18 mouse cellular contexts compared by ENCODE assay signal in genomic region chr19:6504656-6505045, GRCm38 (mm10). TPM values are rescaled to one million over a fixed set of nuclear protein-coding genes. Genes with fewer than 3 reads are reported as not detected.
DNase-seq lines count a peak whose midpoint lies in the region; ATAC-seq and TF ChIP-seq lines count a peak whose summit lies in the region.
"Had no signal": no experiment of that assay in that cellular context is flagged by ENCODE, and none has a peak within 500 bp of the region (broad histone marks: within the 10 kb centered on the region; RNA-seq: fewer than 3 reads in every experiment).

No protein-coding gene starts in this region.

- TF ChIP-seq CTCF in lung, embryonic 14.5 days (IDR thresholded peaks at IDR 0.05; ENCODE audit: low read depth), result no peak

- H3K36me3 ChIP-seq in heart, embryonic 15.5 days, result no peaks in the 10 kb centered on the region
- no peaks in the 10 kb centered on the region for H3K36me3 ChIP-seq in lung, embryonic 14.5 days (ENCODE audit: insufficient read depth)
- peaks cover 26% of the 10 kb centered on the region for H3K36me3 ChIP-seq in midbrain, embryonic 15.5 days (replicated peaks)
- H3K36me3 ChIP-seq in neural tube, embryonic 15.5 days, result peaks cover 38% of the 10 kb centered on the region
- H3K36me3 ChIP-seq: embryonic facial prominence, embryonic 10.5 days; intestine, embryonic 15.5 days; limb, embryonic 15.5 days had no signal

- DNase-seq in heart, postnatal 4 days, result no peak
- peak; percentile 13 for DNase-seq in lung, embryonic 14.5 days
- no peak for DNase-seq in lung, postnatal 10 days
- no peak for DNase-seq in lung, adult 18-20 months
- DNase-seq: gastrocnemius, postnatal 25 days; heart, postnatal 14 days; lung, postnatal 36 days; thymus, postnatal 14 days had no signal

- peaks cover 12% of the 10 kb centered on the region for H3K4me1 ChIP-seq in heart, embryonic 15.5 days (replicated peaks)
- peaks cover 10% of the 10 kb centered on the region; the same call in 1 of the 2 replicates for H3K4me1 ChIP-seq in lung, embryonic 14.5 days (ENCODE audit: insufficient read depth)
- H3K4me1 ChIP-seq in midbrain, embryonic 15.5 days, result peaks cover 59% of the 10 kb centered on the region
- peaks cover 81% of the 10 kb centered on the region for H3K4me1 ChIP-seq in neural tube, embryonic 15.5 days

- H3K27ac ChIP-seq in heart, embryonic 15.5 days, result no peak overlapping the region
- H3K27ac ChIP-seq in lung, embryonic 14.5 days (ENCODE audit: low read depth), result no peak overlapping the region
- H3K27ac ChIP-seq in midbrain, embryonic 15.5 days, result peak overlapping the region; percentile 20
- peak overlapping the region; percentile 98 for H3K27ac ChIP-seq in neural tube, embryonic 15.5 days (replicated peaks)
- H3K27ac ChIP-seq: embryonic facial prominence, embryonic 10.5 days; intestine, embryonic 15.5 days; limb, embryonic 15.5 days; midbrain, embryonic 12.5 days had no signal

- peaks cover 93% of the 10 kb centered on the region for H3K27me3 ChIP-seq in heart, embryonic 15.5 days
- H3K27me3 ChIP-seq in lung, embryonic 14.5 days (ENCODE audit: insufficient read depth, low read length), result peaks cover 52% of the 10 kb centered on the region
- no peaks in the 10 kb centered on the region for H3K27me3 ChIP-seq in midbrain, embryonic 15.5 days (replicated peaks)
- H3K27me3 ChIP-seq in neural tube, embryonic 15.5 days (replicated peaks), result no peaks in the 10 kb centered on the region

- no peaks in the 10 kb centered on the region for H3K9me3 ChIP-seq in heart, embryonic 15.5 days (replicated peaks)
- no peaks in the 10 kb centered on the region for H3K9me3 ChIP-seq in lung, embryonic 14.5 days (ENCODE audit: low read depth, low read length)
- H3K9me3 ChIP-seq in midbrain, embryonic 15.5 days, result no peaks in the 10 kb centered on the region
- H3K9me3 ChIP-seq in neural tube, embryonic 15.5 days (replicated peaks), result no peaks in the 10 kb centered on the region
- H3K9me3 ChIP-seq: embryonic facial prominence, embryonic 10.5 days; intestine, embryonic 15.5 days; limb, embryonic 15.5 days; midbrain, embryonic 12.5 days had no signal

- H3K9ac ChIP-seq in heart, embryonic 15.5 days, result no peak overlapping the region
- H3K9ac ChIP-seq in lung, embryonic 14.5 days, result no peak overlapping the region
- H3K9ac ChIP-seq in midbrain, embryonic 15.5 days, result no peak overlapping the region; the same call in 1 of the 2 replicates
- H3K9ac ChIP-seq in neural tube, embryonic 15.5 days (replicated peaks), result peak overlapping the region; percentile 29
- H3K9ac ChIP-seq: intestine, embryonic 15.5 days; limb, embryonic 15.5 days; midbrain, embryonic 12.5 days had no signal

- no peak overlapping the region for H3K4me2 ChIP-seq in heart, embryonic 15.5 days
- H3K4me2 ChIP-seq in lung, embryonic 14.5 days, result no peak overlapping the region
- 0 out of 2 replicates have a peak overlapping the region, but pooled peaks have one; percentile 64 for H3K4me2 ChIP-seq in midbrain, embryonic 15.5 days
- peak overlapping the region; percentile 62 for H3K4me2 ChIP-seq in neural tube, embryonic 15.5 days
- H3K4me2 ChIP-seq: intestine, embryonic 15.5 days; limb, embryonic 15.5 days had no signal

- WGBS in heart, embryonic 15.5 days, result 75% methylated on average over 12 of the region's 12 CpGs
- 71% methylated on average over 12 of the region's 12 CpGs for WGBS in lung, embryonic 14.5 days
- 90% methylated on average over 12 of the region's 12 CpGs for WGBS in midbrain, embryonic 15.5 days
- WGBS in neural tube, embryonic 15.5 days, result 90% methylated on average over 12 of the region's 12 CpGs

- 0 out of 2 replicates have a peak, but pooled peaks have one; percentile 1 for ATAC-seq in heart, embryonic 15.5 days (replicated peaks; ENCODE audit: insufficient number of reproducible peaks, insufficient read depth, low FRiP score, low read depth)
- ATAC-seq in lung, embryonic 14.5 days (ENCODE audit: insufficient read depth), result no peak
- ATAC-seq in midbrain, embryonic 15.5 days (replicated peaks), result no peak
- ATAC-seq in neural tube, embryonic 15.5 days (ENCODE audit: low FRiP score), result no peak

- no peak overlapping the region for H3K4me3 ChIP-seq in heart, embryonic 15.5 days
- H3K4me3 ChIP-seq in lung, embryonic 14.5 days (ENCODE audit: low read depth, low read length), result no peak overlapping the region
- H3K4me3 ChIP-seq in midbrain, embryonic 15.5 days, result no peak overlapping the region
- peak overlapping the region; percentile 12; the same call in 1 of the 2 replicates for H3K4me3 ChIP-seq in neural tube, embryonic 15.5 days (replicated peaks)
- H3K4me3 ChIP-seq: embryonic facial prominence, embryonic 10.5 days; intestine, embryonic 15.5 days; limb, embryonic 15.5 days; midbrain, embryonic 12.5 days had no signal

RNA-seq across cellular contexts. Expression of gene Slc22a12, which starts 38.2 kb away (rescaled TPM):
- polyA plus RNA-seq in heart, embryonic 15.5 days (2015; fragmentation: Nextera tagmentation; extraction: Ambion mirVana), result not detected in 2 replicates
- not detected for total RNA-seq in heart, postnatal 4 days (2021)
- polyA plus RNA-seq in lung, embryonic 14.5 days (2014; fragmentation: Nextera tagmentation; extraction: Ambion mirVana), result not detected in 2 replicates
- 0.17 and 0.32 TPM in 2 replicates for polyA plus RNA-seq in midbrain, embryonic 15.5 days (2015; fragmentation: Nextera tagmentation; extraction: Ambion mirVana)
- polyA plus RNA-seq in neural tube, embryonic 15.5 days (2015; fragmentation: Nextera tagmentation; extraction: Ambion mirVana), result 0.14 TPM in 1 of 2 replicates, not detected in the other
- total RNA-seq: ES-E14; gastrocnemius, postnatal 25 days; heart, postnatal 14 days had no signal
- polyA plus RNA-seq: embryonic facial prominence, embryonic 10.5 days; limb, embryonic 15.5 days; liver, embryonic 16.5 days; midbrain, embryonic 12.5 days; neural tube, embryonic 11.5 days had no signal

Comparison
In these comparisons a context has a peak if more than half of its experiments do, and no peak if none do; other contexts are left out.
1. H3K27ac ChIP-seq: peak in midbrain, embryonic 15.5 days (single experiment) and neural tube, embryonic 15.5 days (single experiment); none in heart, embryonic 15.5 days (single experiment) and lung, embryonic 14.5 days (single experiment).
2. H3K4me2 ChIP-seq: peak in midbrain, embryonic 15.5 days (single experiment) and neural tube, embryonic 15.5 days (single experiment); none in heart, embryonic 15.5 days (single experiment) and lung, embryonic 14.5 days (single experiment).